Mouse (Mus musculus) kidney, embryonic 14.5 days (tissue): Measurements from ENCODE around the gene Cckbr. TPM values are rescaled to one million over a fixed set of nuclear protein-coding genes. Genes with fewer than 3 reads are reported as not detected.

Experiments
- ATAC-seq: fragments of 200-750 bp; cut with Nextera tagmentation; 2 replicates; pipeline ENCODE4 v1.8.0; 2017; ENCODE audit warnings: moderate number of reproducible peaks, mild to moderate bottlenecking, moderate TSS enrichment, moderate library complexity; ENCODE audit not compliant: low FRiP score, low TSS enrichment
- H3K27ac ChIP-seq: fragments of 300-500 bp; sonication (generic); 2 replicates; pipeline ENCODE4 v1.5.1; 2014; ENCODE audit warnings: low read depth, mild to moderate bottlenecking, low read length, moderate library complexity, mixed read lengths
- H3K27me3 ChIP-seq: fragments of 300-500 bp; sonication (generic); 2 replicates; pipeline ENCODE4 v1.6.1; 2014; ENCODE audit warnings: mild to moderate bottlenecking, low read length; ENCODE audit not compliant: control insufficient read depth, insufficient read depth
- H3K36me3 ChIP-seq: fragments of 300-500 bp; sonication (generic); 2 replicates; pipeline ENCODE4 v1.6.1; 2014; ENCODE audit warnings: low read length, mixed read lengths; ENCODE audit not compliant: control insufficient read depth, insufficient read depth
- H3K4me1 ChIP-seq: fragments of 300-500 bp; sonication (generic); 2 replicates; pipeline ENCODE4 v1.6.1; 2014; ENCODE audit warnings: low read length, mixed read lengths; ENCODE audit not compliant: control insufficient read depth, insufficient read depth
- H3K4me2 ChIP-seq: fragments of 300-500 bp; sonication (generic); replicated peaks from 2 replicates; pipeline ENCODE4 v1.6.1; 2014; ENCODE audit warnings: low read depth, mild to moderate bottlenecking, low read length
- H3K4me3 ChIP-seq: fragments of 300-500 bp; sonication (generic); 2 replicates; pipeline ENCODE4 v1.5.1; 2014; ENCODE audit warnings: mild to moderate bottlenecking, low read length
- H3K9ac ChIP-seq: fragments of 300-500 bp; sonication (generic); 2 replicates; pipeline ENCODE4 v1.6.1; 2014; ENCODE audit warnings: low read depth, mild to moderate bottlenecking, low read length, moderate library complexity
- H3K9me3 ChIP-seq: fragments of 300-500 bp; sonication (generic); 2 replicates; pipeline ENCODE4 v1.6.1; 2016; ENCODE audit warnings: low read length; ENCODE audit not compliant: control insufficient read depth
- WGBS: fragments of 180-500 bp; shearing (Covaris S2); extraction: QIAGEN DNeasy Blood & Tissue Kit; methylation state at CpG from one replicate; pipeline ENCODE4 v1.1.7; 2014; 5-methylcytosine and 5-hydroxymethylcytosine counted together
- polyA plus RNA-seq: library from polyadenylated mRNA; unstranded; fragments of >200 nt; fragmentation: Nextera tagmentation; extraction: Ambion mirVana; gene quantifications from 2 replicates; pipeline ENCODE4 v1.2.1, GENCODE M21; 2014

The Cckbr gene
- 0.56 and 0.58 TPM in 2 replicates for polyA plus RNA-seq

- Histone ChIP-seq H3K9me3 (no peaks in the 10 kb centered on the region), H3K4me1 (no peaks in the 10 kb centered on the region), H3K36me3 (no peaks in the 10 kb centered on the region), H3K4me3 (peak within 1 kb of the TSS; percentile 41), H3K27ac (no peak within 1 kb of the TSS), H3K4me2 (peak within 1 kb of the TSS; percentile 73), H3K9ac (peak within 1 kb of the TSS; percentile 42), H3K27me3 (peaks cover 23% of the 10 kb centered on the region; the same call in 1 of the 2 replicates)
- ATAC-seq = peak; percentile 93
- WGBS = 1% methylated on average over 30 of the region's 31 CpGs
Measured at GRCm38 (mm10) chr7:105425424-105426043, at the start of gene Cckbr. Gene Cckbr, plus strand, starts transcription at chr7:105425731.

DNA sequence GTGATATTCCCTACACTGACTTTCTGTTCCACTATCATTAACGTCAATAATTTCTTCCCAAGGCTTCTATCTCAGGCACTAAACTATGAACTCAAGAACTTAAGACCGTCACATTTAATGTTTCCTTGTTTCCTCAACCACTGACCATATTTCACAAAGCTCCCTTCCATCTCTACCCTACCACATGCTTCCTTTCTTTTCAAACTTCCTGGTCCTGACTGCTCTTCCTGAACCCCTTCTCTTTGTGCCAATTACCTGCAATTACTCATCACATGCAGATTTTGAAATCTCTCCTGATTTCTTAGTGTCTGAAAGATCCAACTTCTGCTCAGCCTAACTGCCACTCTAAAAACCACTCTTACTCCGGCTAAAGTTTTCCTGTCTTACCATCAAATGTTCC, 45.2 kb upstream of the Cckbr start:
- no peak overlapping the region for H3K27ac ChIP-seq
- ATAC-seq = no peak
- H3K4me1 ChIP-seq = no peaks in the 10 kb centered on the region
- no peak overlapping the region for H3K9ac ChIP-seq
- no peaks in the 10 kb centered on the region for H3K27me3 ChIP-seq
- no peak overlapping the region for H3K4me2 ChIP-seq
- no peak overlapping the region for H3K4me3 ChIP-seq
- 97% methylated on average over 3 of the region's 3 CpGs for WGBS
- no peaks in the 10 kb centered on the region for H3K9me3 ChIP-seq
- H3K36me3 ChIP-seq = peaks cover 82% of the 10 kb centered on the region

GRCm38 (mm10) chr7:105387696-105388095, 37.8 kb upstream of the Cckbr start:
- Histone ChIP-seq H3K4me1 (no peaks in the 10 kb centered on the region), H3K9me3 (no peaks in the 10 kb centered on the region), H3K9ac (no peak overlapping the region), H3K27ac (no peak overlapping the region), H3K36me3 (peaks cover 79% of the 10 kb centered on the region), H3K4me2 (no peak overlapping the region), H3K4me3 (no peak overlapping the region), H3K27me3 (no peaks in the 10 kb centered on the region)
- 93% methylated on average over 2 of the region's 2 CpGs for WGBS
- ATAC-seq = no peak

GRCm38 (mm10) chr7:105390236-105390635, 35.3 kb upstream of the Cckbr start:
- H3K36me3 ChIP-seq = peaks cover 59% of the 10 kb centered on the region
- no peak overlapping the region for H3K4me2 ChIP-seq
- WGBS = 96% methylated on average over 2 of the region's 2 CpGs

GRCm38 (mm10) chr7:105394606-105395005, 30.9 kb upstream of the Cckbr start:
- no peak overlapping the region for H3K4me3 ChIP-seq
- peaks cover 17% of the 10 kb centered on the region for H3K36me3 ChIP-seq
- H3K4me1 ChIP-seq = peaks cover 9% of the 10 kb centered on the region; the same call in 1 of the 2 replicates
- no peak overlapping the region for H3K4me2 ChIP-seq
- H3K9me3 ChIP-seq = no peaks in the 10 kb centered on the region
- no peaks in the 10 kb centered on the region for H3K27me3 ChIP-seq
- WGBS = 92% methylated on average over 1 of the region's 1 CpGs
- no peak overlapping the region for H3K27ac ChIP-seq
- no peak for ATAC-seq
- no peak overlapping the region for H3K9ac ChIP-seq

More at GRCm38 (mm10) chr7:105390236-105390635, 35.3 kb upstream of the Cckbr start:
- ATAC-seq = no peak
- no peak overlapping the region for H3K27ac ChIP-seq
- H3K9me3 ChIP-seq = no peaks in the 10 kb centered on the region
- no peaks in the 10 kb centered on the region for H3K4me1 ChIP-seq
- H3K4me3 ChIP-seq = no peak overlapping the region
- no peak overlapping the region for H3K9ac ChIP-seq
- no peaks in the 10 kb centered on the region for H3K27me3 ChIP-seq

DNA sequence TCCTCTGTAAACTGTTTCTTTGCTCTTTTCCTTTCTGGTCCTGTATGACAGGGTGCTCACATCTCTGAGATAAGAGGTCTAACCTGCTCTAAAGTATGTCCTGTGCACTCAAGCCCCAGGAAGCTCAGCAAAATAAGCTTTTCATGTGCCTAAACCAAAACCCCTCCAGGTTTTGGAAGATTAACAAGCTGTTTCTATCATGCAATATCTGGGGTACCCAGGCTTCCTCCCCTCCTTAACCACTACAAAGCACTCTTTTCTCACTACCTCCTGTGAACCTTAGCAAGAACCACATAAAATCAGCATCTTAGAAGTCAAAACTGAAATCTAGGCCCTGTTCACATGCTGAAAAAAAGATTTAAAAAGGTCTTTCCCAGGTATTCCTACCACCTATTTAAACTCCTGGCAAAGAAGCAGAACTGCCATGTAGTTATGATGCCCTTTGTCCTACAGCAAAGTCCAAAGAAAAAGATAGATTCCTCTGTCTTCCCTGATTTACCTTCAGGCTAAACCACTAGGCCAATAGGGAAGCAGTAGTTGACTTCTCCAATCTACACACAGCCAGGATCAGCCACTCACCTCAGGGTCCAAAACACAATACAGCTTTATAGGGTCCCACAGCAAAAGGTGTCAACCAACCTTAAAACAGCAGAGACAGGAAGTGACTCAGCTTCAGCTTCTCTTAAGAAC, 30.3 kb upstream of the Cckbr start:
- H3K4me2 ChIP-seq = no peak overlapping the region
- no peak overlapping the region for H3K9ac ChIP-seq
- ATAC-seq = no peak
- H3K4me3 ChIP-seq = no peak overlapping the region
- no peak overlapping the region for H3K27ac ChIP-seq
- H3K36me3 ChIP-seq = peaks cover 11% of the 10 kb centered on the region; the same call in 1 of the 2 replicates
- no peaks in the 10 kb centered on the region for H3K9me3 ChIP-seq
- H3K27me3 ChIP-seq = no peaks in the 10 kb centered on the region
- peaks cover 9% of the 10 kb centered on the region; the same call in 1 of the 2 replicates for H3K4me1 ChIP-seq

- H3K36me3 ChIP-seq = peaks cover 6% of the 10 kb centered on the region; the same call in 1 of the 2 replicates
- ATAC-seq = no peak
- no peaks in the 10 kb centered on the region for H3K9me3 ChIP-seq
- H3K4me1 ChIP-seq = peaks cover 9% of the 10 kb centered on the region; the same call in 1 of the 2 replicates
- no peak overlapping the region for H3K4me2 ChIP-seq
- no peak overlapping the region for H3K4me3 ChIP-seq
- H3K27me3 ChIP-seq = no peaks in the 10 kb centered on the region
- no peak overlapping the region for H3K9ac ChIP-seq
- H3K27ac ChIP-seq = no peak overlapping the region
Measured at GRCm38 (mm10) chr7:105396126-105396525, 29.4 kb upstream of the Cckbr start.

GRCm38 (mm10) chr7:105399058-105399934, 26.2 kb upstream of the Cckbr start:
- Histone ChIP-seq H3K36me3 (peaks cover 4% of the 10 kb centered on the region; the same call in 1 of the 2 replicates), H3K9ac (peak overlapping the region; percentile 79), H3K9me3 (no peaks in the 10 kb centered on the region), H3K4me2 (peak overlapping the region; percentile 73), H3K4me1 (peaks cover 9% of the 10 kb centered on the region; the same call in 1 of the 2 replicates), H3K4me3 (peak overlapping the region; percentile 76), H3K27ac (peak overlapping the region; percentile 66; the same call in 1 of the 2 replicates), H3K27me3 (no peaks in the 10 kb centered on the region)
- ATAC-seq = peak; percentile 62
- under 1% methylated on average over 25 of the region's 25 CpGs for WGBS
